Mouse (Mus musculus): Measurements from ENCODE around the gene Serpina1b.
"Not testable (repeated sequence)": the region's sequence is repeated elsewhere in the genome, so short reads cannot be mapped to it uniquely, and the experiment has no call there.

- TF ChIP-seq POLR2AphosphoS5 (IDR thresholded peaks at IDR 0.05; ENCODE audit: insufficient replicate concordance, low read depth, low read length); CTCF (IDR thresholded peaks at IDR 0.05; ENCODE audit: low read depth, low read length); GATA1 (IDR thresholded peaks at IDR 0.05; ENCODE audit: borderline replicate concordance, low read length); TAL1 (conservative IDR thresholded peaks at IDR 0.05; ENCODE audit: low read depth, low read length): not testable (repeated sequence)
Observed at GRCm38 (mm10) chr12:103823826-103824225, 6.3 kb downstream of the Serpina1b start.
